Mouse (Mus musculus) neutrophil, adult 5-6 weeks (primary cell): Measurements from ENCODE around the gene Dnajc28. TPM values are rescaled to one million over a fixed set of nuclear protein-coding genes. Genes with fewer than 3 reads are reported as not detected.
"Not testable (repeated sequence)": the region's sequence is repeated elsewhere in the genome, so short reads cannot be mapped to it uniquely, and the experiment has no call there.

Experiments used
- ATAC-seq: fragments of 151-379, 151-347 bp; 2 replicates; pipeline ENCODE4 v1.8.0; 2017; ENCODE audit warnings: mild to moderate bottlenecking, moderate TSS enrichment; ENCODE audit not compliant: insufficient number of reproducible peaks, poor library complexity, low FRiP score, severe bottlenecking; ENCODE audit errors: extremely low read depth
- total RNA-seq: library from RNA; stranded (forward); fragments of 200-1000 nt; gene quantifications from 2 replicates; pipeline ENCODE4 v1.2.3, GENCODE M21; 2017

Dnajc28 gene
- total RNA-seq = 8.3 and 9.1 TPM in 2 replicates

DNA sequence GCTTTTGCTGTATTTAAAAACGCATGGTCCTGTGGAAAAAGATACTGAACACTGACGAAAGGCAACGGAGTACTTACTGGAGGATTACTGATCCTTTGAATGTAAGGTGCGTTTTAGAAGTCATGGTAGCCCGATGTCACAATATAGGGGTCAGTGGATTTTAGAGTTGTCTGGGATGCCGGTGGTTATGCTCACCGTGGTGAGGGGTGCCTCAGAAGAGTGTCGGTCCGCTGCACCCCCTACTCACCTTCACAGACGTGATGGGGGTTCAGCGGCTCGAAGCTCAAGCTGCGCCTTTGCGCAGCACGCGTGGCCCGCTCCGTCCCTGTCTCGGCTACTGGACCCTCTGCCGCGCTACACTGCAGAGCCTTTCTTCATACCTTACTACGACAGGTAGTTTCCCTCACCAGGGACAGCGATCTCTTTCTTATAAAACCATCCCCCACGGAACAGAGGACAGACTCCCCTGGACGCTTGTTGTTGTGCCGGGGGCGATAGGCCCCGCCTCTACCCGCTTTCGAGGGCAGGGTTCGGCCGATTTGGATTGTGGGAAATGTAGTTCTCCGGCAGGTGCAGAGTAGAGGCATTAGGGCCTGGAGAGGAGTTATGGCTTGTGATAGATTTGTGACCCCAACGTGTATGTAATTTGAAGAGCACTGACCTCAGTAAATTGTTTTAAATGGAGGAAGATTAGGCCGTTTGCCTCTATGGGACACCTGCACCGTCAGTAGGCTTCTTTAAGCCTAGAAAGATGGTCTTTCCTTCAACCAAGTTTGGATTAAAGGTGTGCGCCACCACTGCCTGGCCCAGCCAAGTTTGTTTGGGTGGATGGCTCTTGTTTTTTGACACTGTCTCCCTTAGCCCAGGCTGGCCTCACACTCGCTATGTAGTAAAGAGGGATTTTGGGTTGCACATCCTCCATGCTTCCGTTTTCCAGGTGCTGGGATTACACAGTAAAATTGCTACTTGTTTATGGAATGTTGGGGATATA, at the start of gene Dnajc28:
Dnajc28 (minus strand) TSS at position 516 of the 991 bp plus-strand sequence.
- peak; percentile 90 for ATAC-seq

DNA sequence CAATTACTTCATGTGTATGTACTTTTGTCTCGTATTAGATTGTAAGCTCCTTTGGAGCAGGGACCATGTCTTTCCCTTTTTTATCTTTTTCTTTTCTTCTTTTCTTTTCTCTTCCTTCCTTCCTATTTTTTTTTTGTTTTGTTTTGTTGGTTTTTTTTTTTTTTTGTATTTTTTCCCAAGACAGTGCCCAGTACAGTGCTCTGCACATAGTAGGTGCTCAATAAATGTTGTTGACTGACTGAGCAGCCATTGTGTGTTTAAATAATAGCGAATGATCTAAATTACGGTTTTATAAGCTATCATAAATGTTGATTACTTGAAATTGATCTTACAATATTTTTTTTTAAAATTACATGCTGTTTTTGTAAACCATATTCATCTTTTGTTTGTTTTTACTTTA, 45.0 kb upstream of the Dnajc28 start:
- no peak for ATAC-seq

DNA sequence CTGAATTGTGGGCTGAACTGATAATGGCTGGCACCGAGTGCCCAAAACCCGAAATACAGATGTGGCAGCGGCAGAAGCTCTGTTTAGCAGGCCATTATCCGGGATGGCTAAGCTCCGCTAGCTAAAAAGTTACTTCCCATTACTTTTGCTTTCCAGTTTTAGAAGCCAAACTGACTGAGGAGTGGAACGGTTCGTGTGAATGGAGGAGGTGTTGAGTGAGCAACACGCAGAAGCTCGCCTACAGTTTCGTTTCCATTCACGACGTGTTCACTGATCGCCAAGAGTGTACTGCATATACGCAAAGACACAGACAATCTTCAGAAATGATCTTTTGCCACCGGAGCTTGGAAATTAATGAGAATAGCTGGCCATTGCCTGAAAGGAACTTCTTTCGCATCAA, 43.5 kb upstream of the Dnajc28 start:
- ATAC-seq = no peak

DNA sequence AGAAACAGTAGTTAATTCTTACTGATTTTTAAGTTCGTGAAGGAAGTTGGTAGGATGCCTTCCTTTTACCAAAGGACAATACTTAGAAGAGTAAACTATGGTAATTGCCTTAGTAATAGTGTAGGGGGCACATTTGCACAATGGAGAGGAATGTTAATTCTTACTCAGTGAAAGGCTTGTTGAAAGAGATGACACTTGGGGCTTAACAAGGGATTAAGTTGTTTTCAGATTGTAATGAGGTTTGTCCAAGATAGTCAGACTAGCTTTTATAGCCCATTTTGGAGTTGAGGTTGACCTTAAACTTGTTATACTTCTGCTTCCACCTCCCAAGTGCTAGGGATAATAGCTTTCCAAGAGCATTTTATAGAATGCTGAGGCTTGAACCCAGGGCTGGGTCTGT, 42.6 kb upstream of the Dnajc28 start:
- ATAC-seq = no peak

DNA sequence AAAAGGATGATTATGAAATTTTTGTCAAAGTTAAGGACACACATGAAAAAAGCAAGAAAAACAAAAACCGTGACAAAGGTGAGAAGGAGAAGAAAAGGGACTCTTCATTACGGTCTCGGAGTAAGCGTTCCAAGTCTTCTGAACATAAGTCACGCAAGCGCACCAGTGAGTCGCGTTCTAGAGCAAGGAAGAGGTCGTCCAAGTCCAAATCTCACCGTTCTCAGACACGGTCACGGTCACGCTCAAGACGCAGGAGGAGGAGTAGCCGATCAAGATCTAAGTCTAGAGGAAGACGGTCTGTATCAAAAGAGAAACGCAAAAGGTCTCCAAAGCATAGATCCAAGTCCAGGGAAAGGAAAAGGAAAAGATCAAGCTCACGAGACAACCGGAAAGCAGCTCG, 41.0 kb upstream of the Dnajc28 start:
- ATAC-seq = no peak

DNA sequence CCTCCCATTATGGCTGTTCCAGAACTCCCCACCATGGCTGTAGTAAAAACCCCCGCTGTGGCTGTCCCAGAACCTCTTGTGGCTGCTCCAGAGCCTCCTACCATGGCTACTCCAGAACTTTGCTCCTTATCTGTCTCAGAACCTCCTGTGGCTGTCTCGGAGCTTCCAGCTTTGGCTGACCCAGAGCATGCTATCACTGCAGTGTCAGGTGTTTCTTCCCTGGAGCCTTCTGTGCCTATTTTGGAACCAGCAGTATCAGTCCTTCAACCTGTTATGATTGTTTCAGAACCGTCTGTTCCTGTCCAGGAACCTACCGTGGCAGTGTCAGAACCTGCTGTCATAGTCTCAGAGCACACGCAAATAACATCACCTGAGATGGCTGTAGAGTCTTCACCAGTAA, 39.6 kb upstream of the Dnajc28 start:
- no peak for ATAC-seq

DNA sequence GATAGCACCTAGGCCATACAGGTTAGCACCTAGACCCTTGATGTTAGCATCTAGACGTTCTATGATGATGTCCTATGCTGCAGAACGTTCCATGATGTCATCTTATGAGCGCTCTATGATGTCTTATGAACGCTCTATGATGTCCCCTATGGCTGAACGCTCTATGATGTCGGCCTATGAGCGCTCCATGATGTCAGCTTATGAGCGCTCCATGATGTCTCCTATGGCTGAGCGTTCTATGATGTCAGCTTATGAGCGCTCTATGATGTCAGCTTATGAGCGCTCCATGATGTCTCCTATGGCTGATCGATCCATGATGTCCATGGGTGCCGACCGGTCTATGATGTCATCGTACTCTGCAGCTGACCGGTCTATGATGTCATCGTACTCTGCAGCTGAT, 38.5 kb upstream of the Dnajc28 start:
- ATAC-seq = no peak

DNA sequence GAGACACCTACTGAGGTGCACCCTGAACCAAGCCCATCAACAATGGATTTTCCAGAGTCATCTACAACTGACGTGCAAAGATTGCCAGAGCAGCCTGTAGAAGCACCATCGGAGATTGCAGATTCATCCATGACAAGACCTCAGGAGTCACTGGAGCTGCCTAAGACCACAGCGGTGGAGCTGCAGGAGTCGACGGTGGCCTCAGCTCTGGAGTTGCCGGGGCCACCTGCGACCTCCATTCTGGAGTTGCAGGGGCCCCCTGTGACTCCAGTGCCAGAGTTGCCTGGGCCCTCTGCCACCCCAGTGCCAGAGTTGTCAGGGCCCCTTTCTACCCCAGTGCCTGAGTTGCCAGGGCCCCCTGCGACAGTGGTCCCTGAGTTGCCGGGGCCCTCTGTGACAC, 36.5 kb upstream of the Dnajc28 start:
- no peak for ATAC-seq

DNA sequence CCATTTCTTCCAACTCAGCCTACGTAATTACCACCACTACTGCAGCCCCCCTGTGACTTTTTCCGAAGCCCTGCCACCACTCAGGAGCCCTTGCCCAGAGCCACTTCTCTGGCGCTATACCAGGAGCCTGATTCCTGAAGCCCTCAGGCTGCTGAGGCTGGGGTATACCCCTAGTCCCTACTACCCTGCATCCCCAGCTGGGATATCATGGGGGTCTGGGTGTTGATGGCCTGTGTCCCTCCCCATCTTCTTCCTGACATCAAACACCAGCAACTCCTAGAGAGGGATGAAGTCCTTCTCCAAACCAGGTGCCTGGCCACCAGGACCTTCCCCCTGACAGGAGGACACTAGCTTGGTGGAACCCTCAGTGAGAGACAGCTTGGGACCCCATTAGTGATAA, 33.4 kb upstream of the Dnajc28 start:
- ATAC-seq = no peak

DNA sequence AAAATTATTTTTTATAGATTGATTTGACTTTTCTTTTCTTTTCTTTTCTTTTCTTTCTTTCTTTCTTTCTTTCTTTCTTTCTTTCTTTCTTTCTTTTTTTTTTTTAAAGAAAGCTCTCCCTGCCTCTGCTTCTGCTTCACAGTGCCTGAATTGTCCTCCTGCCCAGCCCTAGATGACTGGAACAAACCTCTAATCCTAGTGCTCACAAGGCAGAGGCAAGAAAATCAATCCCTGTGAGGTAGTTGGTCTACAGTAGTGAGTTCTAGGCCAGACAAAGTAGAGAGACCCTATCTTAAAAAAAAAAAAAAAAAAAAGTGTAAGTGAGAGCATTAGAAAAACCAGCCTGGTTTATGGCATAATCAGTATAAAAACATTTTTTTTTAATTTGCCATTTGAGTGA, 31.0 kb upstream of the Dnajc28 start:
- no peak for ATAC-seq

DNA sequence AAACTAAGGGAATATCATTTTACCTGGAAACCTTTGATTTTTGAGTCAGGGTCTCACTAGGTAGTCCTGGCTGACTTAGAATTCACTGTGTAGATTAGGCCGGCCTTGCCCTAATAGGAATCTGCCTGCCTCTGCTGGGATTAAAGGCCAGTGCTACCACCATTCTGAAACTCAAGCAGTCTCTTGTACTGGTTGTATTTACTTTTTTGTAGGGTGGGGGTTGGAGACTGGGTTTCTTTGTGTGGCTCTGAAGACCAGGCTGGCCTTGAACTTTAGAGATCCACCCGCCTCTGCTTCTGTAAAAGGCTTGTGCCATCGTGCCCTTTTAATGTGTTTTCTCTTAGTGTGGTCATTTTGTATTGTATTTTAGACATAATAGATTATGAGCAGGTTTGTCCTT, 30.4 kb upstream of the Dnajc28 start:
- ATAC-seq = no peak

DNA sequence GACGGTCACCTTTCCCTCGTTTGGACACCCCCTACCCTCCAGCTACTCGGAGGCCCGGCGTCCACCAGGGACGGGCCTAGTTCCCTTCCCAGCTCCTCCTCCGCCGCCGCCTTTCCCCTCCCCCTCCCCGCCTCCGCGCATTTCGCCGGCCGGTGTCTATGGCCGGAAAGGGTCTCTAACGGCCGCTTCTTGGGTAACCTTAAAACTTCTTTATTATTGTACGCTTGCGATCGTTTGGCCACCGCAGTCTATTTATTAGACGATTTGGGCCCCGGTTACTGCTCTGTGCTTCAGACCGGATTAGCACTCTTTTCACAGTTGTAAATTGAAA, 29.4 kb upstream of the Dnajc28 start:
- ATAC-seq = no peak

DNA sequence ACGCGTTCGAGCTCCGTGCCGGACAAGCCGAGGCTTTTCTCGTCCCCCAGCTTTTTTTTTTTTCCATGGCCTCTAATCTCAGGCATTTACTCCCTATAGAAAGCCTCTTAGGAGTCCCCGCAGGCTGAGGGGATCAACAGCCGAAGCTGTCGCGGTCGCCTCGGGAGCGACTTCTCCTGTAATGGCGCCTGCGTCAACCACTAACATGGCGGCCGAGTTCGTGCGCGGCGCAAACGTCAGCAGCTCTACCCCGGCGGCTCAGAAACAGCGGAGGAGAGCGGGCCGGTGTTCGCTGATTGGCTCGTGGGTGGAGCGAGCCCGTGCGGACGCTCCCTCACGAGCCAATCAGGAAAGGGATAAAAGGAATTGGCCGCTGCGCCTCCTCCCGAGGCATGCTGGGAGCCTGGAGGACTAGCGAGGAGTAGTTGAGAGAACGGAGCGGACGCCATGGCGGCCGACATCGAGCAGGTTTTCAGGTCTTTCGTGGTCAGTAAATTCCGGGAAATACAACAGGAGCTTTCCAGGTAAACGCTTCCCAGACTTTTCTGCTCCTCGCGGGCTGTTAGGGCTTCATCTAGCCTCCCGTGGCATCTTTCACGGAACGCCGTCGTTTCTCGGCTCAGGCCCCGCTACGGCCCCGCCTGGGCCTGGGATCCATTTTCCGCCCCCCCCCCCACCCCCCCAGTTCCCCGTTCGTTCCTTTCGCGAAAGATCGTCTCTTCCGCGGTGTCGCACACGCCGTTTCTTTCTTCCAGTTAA, 28.8 kb upstream of the Dnajc28 start, which contains the start of gene Son:
Son (plus strand) TSS at position 46 of the 759 bp plus-strand sequence.
- ATAC-seq = peak; percentile 93

DNA sequence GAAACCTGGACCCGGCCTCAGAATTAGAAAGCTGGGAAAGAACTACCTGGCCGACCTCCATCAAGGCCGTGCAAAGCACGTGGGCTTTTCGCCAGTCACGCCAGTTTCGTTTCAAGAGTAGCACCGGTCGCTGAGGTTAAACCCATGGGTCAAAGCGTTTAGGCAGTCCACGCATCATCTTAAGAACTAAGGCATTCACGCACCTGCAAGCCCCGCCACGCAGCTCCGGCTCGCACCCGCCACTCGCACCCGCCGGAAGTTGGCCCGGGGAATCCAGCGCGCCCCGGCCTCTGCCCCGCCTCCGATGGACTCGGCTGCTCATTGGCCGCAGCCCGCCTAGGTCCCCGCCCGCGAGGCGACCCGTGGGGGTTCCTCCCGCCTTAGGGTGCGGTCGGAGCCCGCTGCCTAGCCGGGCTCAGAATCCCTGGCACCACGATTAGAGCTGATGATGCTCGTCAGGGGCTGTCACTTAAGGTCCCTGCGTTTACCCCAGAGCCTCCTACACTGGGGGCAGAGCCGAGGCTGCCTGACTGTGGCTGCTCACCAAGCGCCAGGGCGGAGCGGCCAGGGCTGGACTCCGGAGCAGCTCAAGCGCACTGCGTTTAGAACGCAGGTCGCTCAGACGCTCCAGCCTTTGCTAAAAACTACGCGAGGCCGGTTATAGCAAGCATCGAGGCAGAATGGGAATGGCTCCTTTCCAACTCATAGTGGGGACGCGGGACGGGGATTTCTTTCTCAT, 28.0 kb upstream of the Dnajc28 start, which contains the start of gene Gart:
Gart (minus strand) TSS at position 272 of the 739 bp plus-strand sequence.
- peak; percentile 69 for ATAC-seq

DNA sequence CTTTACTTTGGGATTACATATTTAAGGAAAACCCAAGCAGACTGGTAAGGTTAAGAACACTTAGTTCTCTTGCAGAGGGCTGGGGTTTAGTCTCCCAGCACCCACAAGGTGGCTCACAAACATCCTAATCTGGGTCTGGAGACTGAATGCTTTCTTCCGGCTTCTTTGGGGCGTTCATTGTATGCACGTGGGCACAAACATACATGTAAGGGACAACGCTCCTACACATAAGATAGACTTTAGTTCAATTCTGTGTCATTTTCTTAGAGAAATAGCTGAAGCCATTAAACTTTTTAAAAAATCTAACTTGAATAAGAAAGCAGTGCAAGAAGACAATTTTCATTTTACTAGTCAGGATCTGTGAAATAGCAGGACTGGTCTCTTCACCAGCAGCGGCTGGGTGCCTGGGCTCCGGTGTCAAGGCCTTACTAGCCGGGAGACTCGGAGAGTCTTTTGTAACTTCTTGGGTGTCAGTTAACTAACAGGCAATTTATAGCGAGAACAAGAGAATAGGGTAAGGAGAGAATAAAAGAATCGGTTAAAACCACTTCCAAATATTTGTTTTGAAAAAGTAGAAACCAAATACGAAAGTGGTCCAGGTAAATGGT, 27.3 kb upstream of the Dnajc28 start:
- ATAC-seq = no peak

DNA sequence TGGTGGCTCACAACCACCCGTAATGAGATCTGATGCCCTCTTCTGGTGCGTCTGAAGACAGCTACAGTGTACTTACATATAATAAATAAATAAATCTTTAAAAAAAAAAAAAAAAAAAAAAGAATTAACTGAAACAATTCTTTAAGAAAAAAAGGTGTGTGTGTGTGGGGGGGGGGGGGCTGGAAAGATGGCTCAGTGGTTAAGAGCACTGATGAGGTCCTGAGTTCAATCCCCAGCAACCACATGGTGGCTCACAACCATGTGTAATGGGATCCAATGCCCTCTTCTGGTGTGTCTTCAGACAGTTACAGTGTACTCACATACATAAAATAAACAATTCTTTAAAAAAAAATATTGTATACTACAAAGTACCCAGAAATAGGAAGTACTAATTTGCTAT, 26.6 kb upstream of the Dnajc28 start:
- not testable (repeated sequence) for ATAC-seq

DNA sequence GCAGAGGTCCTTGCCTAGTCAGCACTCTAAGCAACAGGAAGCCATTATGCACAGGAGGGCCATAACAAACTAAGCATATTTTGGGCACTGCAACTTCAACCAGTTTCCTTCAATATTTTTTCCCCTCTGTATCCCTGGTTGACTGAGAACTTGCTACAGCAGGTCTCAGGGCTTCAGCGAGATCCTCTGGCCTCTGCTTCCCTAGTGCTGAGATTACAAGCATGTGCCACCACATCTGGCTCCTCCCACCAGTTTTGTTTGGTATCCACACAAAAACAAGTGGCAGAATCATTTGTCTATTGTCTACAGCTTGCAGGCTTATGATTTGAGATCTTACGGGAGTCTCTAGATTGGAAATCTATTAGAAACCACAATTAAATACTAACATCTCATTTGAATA, 26.1 kb upstream of the Dnajc28 start:
- ATAC-seq = no peak

DNA sequence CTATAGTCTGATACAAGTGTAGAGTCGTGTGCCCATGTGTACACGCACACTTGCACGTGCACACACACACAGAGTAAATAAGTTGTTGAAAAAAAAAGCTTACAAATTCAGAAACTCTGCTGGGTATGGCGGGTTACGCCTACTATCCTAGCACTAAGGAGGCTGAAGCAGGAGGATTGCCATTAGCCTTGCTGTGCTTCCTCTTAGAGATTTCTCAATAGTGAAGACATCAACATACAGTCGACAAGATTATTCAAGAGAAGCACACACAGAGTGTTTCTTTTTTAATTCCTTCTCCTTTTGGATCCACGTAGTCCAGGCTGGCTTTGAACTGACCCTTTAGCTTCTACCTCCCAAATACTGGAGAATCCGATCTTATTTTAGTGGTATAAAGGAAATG, 21.3 kb upstream of the Dnajc28 start:
- ATAC-seq = 0 out of 2 replicates have a peak, but pooled peaks have one; percentile 51

DNA sequence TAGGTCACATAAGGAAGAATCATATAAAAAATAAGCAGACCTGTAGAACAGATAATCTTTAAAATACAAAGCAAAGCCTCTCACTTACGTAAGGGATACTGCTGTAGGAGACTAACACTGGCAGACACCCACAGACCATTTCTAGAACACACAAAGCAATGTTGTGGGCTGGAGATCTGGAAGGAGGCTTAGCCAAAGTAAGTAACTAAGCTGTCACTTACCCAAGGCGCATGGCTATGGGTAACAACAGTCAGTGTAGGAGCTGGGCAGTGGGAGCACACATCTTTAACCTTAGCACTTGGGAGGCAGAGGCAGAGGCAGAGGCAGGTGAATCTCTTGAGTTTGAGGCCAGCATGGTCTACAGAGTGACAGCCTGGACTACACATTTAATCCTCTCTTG, 20.8 kb upstream of the Dnajc28 start:
- no peak for ATAC-seq
